Mouse (Mus musculus) forebrain, embryonic 15.5 days (tissue): ENCODE data around the gene Rcbtb2. TPM values are rescaled to one million over a fixed set of nuclear protein-coding genes. Genes with fewer than 3 reads are reported as not detected.

ENCODE experiments used
- ATAC-seq: fragments of 200-750 bp; cut with Nextera tagmentation; replicated peaks from 2 replicates; pipeline ENCODE4 v1.8.0; 2017; ENCODE audit warnings: mild to moderate bottlenecking, moderate TSS enrichment, moderate library complexity
- H3K27ac ChIP-seq: fragments of 300-500 bp; sonication (generic); replicated peaks from 2 replicates; pipeline ENCODE4 v1.5.1; 2015; ENCODE audit warnings: mild to moderate bottlenecking, inconsistent platforms
- H3K27me3 ChIP-seq: fragments of 300-500 bp; sonication (generic); 2 replicates; pipeline ENCODE4 v1.6.1; 2015; ENCODE audit warnings: inconsistent platforms
- H3K36me3 ChIP-seq: fragments of 300-500 bp; sonication (generic); 2 replicates; pipeline ENCODE4 v1.6.1; 2015; ENCODE audit warnings: mild to moderate bottlenecking, inconsistent platforms
- H3K4me1 ChIP-seq: fragments of 300-500 bp; sonication (generic); 2 replicates; pipeline ENCODE4 v1.6.1; 2015; ENCODE audit warnings: inconsistent platforms
- H3K4me2 ChIP-seq: fragments of 300-500 bp; sonication (generic); replicated peaks from 2 replicates; pipeline ENCODE4 v1.6.1; 2015; ENCODE audit warnings: mild to moderate bottlenecking, inconsistent platforms
- H3K4me3 ChIP-seq: fragments of 300-500 bp; sonication (generic); 2 replicates; pipeline ENCODE4 v1.5.1; 2015; ENCODE audit warnings: mild to moderate bottlenecking, inconsistent platforms
- H3K9ac ChIP-seq: fragments of 300-500 bp; sonication (generic); replicated peaks from 2 replicates; pipeline ENCODE4 v1.6.1; 2015; ENCODE audit warnings: mild to moderate bottlenecking, inconsistent platforms
- H3K9me3 ChIP-seq: fragments of 300-500 bp; sonication (generic); 2 replicates; pipeline ENCODE4 v1.6.1; 2016; ENCODE audit warnings: inconsistent platforms
- WGBS: fragments of 180-500 bp; shearing (Covaris S2); methylation state at CpG from one replicate; pipeline ENCODE4 v1.1.7; 2015; ENCODE audit warnings: mixed read lengths; 5-methylcytosine and 5-hydroxymethylcytosine counted together
- polyA plus RNA-seq: library from polyadenylated mRNA; unstranded; fragments of >200 nt; fragmentation: Nextera tagmentation; extraction: Ambion mirVana; gene quantifications from 2 replicates; pipeline ENCODE4 v1.2.1, GENCODE M21; 2015

Rcbtb2 gene
- polyA plus RNA-seq, 1 experiment from 2014 or later = 90.8 TPM

DNA sequence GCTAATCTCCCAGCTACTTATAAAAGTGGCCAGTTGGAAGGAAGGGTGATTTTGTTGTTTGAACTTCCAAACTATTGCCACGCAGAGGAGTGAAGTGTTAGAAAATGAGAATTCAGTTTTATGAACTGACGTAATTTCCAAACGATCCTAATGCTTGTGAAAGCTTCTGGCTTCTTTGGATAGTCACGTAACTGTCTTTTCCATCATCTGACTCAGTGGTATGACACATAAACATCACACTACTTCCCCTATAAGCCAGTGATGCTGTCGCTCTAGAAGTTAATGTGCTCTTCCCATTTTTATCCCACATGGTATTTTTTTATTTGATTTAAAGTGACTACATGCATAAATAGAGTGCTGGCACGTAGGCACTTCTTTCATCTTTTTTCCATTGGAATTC, 45.8 kb downstream of the Rcbtb2 start:
- Histone ChIP-seq H3K4me1 (peaks cover 13% of the 10 kb centered on the region; the same call in 1 of the 2 replicates), H3K9me3 (no peaks in the 10 kb centered on the region), H3K27me3 (no peaks in the 10 kb centered on the region), H3K36me3 (peaks cover 37% of the 10 kb centered on the region), H3K4me2 (no peak overlapping the region), H3K27ac (no peak overlapping the region), H3K9ac (no peak overlapping the region), H3K4me3 (no peak overlapping the region)
- ATAC-seq = no peak
- WGBS = 89% methylated on average over 6 of the region's 6 CpGs

DNA sequence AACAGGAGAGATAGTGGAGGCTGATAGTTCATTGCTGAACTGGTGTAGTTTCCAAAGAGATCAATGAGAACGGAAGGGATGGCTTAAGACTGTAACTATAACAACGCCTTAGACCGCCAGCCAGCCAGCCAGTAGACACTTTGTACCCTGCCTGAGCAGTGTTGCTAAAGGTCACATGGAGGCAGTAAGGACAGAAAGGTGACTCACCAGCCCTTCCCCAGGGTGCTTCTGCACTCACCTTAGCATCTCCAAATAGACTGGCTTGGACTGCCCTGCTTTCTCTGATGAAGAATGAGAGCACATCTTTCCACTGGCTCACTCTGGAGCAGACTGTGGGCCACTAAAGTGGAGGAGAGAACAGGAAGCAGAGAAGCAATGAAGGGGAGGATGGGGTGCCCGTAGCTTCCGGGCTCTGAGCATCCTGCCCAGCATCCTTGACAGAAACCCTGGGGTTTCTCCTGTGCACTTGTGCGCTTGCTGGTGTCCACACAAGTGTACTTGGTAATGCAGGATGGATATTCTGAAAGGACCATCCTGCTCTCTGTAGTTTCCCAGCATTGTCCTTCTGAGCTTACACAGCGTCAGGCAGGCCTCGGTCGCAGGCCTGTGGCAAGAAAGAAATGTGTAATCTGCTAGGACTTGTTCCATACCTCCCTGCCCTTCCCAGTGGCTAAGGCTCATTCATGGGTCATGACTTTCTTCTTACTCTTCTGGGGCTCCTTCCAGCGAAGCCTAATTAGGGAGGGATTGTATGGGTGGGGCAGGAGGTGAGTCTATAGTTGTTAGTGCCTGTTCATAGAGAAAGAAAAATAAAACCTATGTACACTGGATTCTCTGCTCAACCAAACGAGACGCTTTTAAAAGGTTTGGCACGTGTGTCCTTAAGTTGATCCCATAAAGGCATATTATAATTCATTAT, 47.3 kb downstream of the Rcbtb2 start:
- H3K9ac ChIP-seq = no peak overlapping the region
- peaks cover 23% of the 10 kb centered on the region for H3K36me3 ChIP-seq

DNA sequence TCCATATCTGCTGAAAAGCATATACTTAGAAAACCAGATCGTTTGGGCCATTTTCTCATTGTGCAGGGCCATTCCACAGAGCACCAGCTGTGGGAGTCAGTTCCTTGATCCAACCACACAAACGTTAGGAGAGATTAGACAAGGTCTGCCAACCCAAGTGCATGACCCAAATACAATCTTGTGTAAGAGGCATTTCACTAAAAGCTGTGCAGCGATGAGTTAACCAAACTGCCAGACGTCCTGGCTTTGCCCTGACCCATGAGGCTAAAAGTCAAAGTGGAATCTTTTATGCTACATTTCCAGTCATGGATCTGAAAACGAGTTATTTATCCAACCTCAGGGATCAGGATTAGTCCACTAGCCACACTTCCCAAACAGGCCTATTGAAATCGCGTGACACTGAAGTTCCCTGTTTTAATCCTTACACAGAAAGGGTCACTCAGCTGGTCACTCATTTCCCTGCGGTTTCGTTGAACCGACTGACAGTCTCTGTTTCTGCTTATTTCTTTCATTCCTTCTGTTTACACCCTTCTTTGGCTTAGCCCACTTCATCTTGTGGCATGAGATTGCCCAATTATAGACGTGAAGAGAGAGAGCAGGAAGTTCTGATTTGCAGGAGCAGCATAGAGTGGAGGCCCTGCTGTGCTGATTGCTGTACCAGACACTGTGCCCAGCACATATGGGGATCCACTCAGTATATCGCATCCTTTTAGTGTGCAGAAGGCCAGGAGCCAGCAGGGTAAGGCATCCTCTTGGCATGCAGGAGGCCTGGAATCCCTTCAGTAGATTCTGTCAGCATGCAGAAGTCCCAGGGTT, 49.6 kb downstream of the Rcbtb2 start:
- peaks cover 21% of the 10 kb centered on the region for H3K36me3 ChIP-seq

More for the DNA sequence above, 47.3 kb downstream of the Rcbtb2 start:
- ATAC-seq = no peak
- Histone ChIP-seq H3K27ac (no peak overlapping the region), H3K4me3 (no peak overlapping the region), H3K9me3 (no peaks in the 10 kb centered on the region), H3K4me1 (peaks cover 26% of the 10 kb centered on the region), H3K4me2 (no peak overlapping the region), H3K27me3 (no peaks in the 10 kb centered on the region)
- 70% methylated on average over 13 of the region's 13 CpGs for WGBS

DNA sequence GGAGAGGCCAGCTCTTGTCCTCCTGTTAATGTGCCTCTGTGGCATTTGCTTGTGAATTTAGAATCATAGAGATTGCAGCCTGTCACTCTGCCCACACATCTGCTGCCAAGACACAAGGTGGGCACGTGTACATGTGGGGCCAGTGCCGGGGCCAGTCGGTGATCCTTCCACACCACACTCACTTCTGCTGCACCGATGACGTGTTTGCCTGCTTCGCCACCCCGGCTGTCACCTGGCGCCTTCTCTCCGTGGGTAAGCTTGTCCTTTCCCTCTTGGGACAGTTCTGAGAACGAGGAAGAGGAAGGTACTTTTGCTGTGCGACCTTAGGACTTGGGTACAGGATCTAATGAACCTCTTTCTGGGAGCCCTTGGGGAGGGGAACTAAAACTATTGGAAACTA, 50.8 kb downstream of the Rcbtb2 start:
- Histone ChIP-seq H3K4me3 (no peak overlapping the region), H3K27me3 (no peaks in the 10 kb centered on the region), H3K36me3 (peaks cover 20% of the 10 kb centered on the region), H3K4me1 (peaks cover 27% of the 10 kb centered on the region), H3K27ac (peak overlapping the region; percentile 73), H3K9ac (no peak overlapping the region), H3K4me2 (no peak overlapping the region), H3K9me3 (no peaks in the 10 kb centered on the region)
- ATAC-seq = no peak; the same call in 1 of the 2 replicates
- 70% methylated on average over 11 of the region's 11 CpGs for WGBS

More for the DNA sequence above, 49.6 kb downstream of the Rcbtb2 start:
- WGBS = 47% methylated on average over 12 of the region's 12 CpGs
- H3K4me1 ChIP-seq = peaks cover 27% of the 10 kb centered on the region
- peak overlapping the region; percentile 73 for H3K27ac ChIP-seq
- peak; percentile 63 for ATAC-seq
- H3K27me3 ChIP-seq = no peaks in the 10 kb centered on the region
- no peak overlapping the region for H3K4me3 ChIP-seq
- no peak overlapping the region for H3K4me2 ChIP-seq
- H3K9ac ChIP-seq = no peak overlapping the region
- H3K9me3 ChIP-seq = no peaks in the 10 kb centered on the region

DNA sequence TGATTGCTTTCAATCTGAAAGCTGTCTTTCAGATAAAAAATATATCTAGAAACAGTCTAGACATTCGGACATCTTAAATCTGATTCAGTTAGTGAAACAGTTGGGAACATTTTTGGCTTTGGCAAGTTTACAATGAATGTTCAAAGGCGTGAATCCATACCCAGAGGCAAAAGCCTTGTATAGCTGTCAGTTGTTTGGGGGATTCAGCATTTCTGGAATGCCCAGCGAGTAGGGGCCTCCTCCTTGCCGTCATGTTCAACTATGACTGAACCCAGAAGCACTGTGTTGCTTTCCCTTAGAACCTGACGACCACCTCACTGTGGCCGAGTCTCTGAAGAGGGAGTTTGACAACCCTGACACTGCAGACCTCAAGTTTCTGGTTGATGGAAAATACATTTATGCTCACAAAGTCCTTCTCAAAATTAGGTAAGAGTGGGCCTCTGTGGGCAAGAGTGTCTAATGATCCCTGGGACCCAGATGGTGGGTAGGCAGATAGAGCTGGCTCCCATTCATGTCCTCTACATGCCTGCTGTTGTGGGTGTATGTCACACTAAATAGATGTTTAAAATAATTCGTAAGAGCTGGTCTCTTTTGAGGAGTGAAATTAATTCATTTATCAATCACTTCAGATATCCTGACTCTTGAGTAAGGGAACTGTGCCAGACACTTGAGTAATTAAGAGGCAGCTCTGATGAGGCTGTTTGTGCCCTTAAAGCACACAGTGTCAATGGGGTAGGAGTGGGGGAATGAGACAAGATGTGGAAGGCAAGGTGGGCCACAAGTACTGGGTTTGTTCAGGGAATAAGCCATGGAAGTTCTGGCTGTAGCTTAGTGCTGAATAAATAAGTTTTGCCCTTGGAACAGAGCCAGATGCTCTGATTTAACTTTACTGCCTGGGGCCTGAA, 51.5 kb downstream of the Rcbtb2 start:
- H3K4me2 ChIP-seq = no peak overlapping the region
- no peak overlapping the region for H3K4me3 ChIP-seq
- peak overlapping the region; percentile 73 for H3K27ac ChIP-seq
- H3K9ac ChIP-seq = no peak overlapping the region
- peak; percentile 44 for ATAC-seq
- no peaks in the 10 kb centered on the region for H3K9me3 ChIP-seq
- H3K27me3 ChIP-seq = no peaks in the 10 kb centered on the region
- 44% methylated on average over 7 of the region's 7 CpGs for WGBS
- H3K36me3 ChIP-seq = peaks cover 23% of the 10 kb centered on the region
- H3K4me1 ChIP-seq = peaks cover 27% of the 10 kb centered on the region

DNA sequence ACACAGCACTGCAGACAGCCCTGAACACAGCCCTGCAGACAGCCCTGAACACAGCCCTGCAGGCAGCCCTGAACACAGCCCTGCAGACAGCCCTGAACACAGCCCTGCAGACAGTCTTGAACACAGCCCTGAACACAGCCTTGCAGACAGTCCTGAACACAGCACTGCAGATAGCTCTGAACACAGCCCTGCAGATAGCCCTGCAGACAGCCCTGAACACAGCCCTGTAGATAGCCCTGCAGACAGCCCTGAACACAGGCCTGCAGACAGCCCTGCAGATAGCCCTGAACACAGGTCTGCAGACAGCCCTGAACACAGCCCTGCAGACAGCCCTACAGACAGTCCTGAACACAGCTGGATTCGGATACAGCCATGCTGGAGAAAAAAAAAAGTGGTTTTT, 52.2 kb downstream of the Rcbtb2 start:
- no peak overlapping the region for H3K4me3 ChIP-seq
- no peak overlapping the region for H3K4me2 ChIP-seq
- 100% methylated on average over 1 of the region's 1 CpGs for WGBS
- H3K9me3 ChIP-seq = no peaks in the 10 kb centered on the region
- ATAC-seq = no peak
- no peak overlapping the region for H3K9ac ChIP-seq
- no peaks in the 10 kb centered on the region for H3K27me3 ChIP-seq
- H3K27ac ChIP-seq = peak overlapping the region; percentile 73
- peaks cover 29% of the 10 kb centered on the region for H3K36me3 ChIP-seq
- peaks cover 27% of the 10 kb centered on the region for H3K4me1 ChIP-seq

DNA sequence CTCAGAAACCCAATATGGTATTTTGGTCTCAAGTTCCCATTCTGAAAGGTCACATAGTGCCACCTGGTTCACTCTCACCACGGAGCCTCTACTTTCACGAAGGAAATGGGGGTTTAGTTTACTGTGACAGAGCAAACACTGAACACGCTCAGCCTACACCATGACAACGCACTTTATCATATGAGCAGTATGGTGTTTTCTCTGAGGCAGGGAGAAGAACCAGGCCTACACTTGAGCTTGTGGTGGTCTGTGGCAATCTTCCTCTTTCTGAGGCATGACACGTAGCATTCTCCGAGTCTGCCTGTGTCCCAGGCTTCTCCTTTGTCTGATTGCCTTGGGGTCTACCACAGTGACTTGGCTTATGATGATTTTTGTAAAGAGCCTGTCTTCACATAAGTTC, 53.0 kb downstream of the Rcbtb2 start:
- Histone ChIP-seq H3K27me3 (no peaks in the 10 kb centered on the region), H3K4me1 (peaks cover 27% of the 10 kb centered on the region), H3K9ac (no peak overlapping the region), H3K27ac (no peak overlapping the region), H3K36me3 (peaks cover 29% of the 10 kb centered on the region), H3K9me3 (no peaks in the 10 kb centered on the region), H3K4me2 (no peak overlapping the region), H3K4me3 (no peak overlapping the region)
- ATAC-seq = no peak
- 81% methylated on average over 6 of the region's 6 CpGs for WGBS

DNA sequence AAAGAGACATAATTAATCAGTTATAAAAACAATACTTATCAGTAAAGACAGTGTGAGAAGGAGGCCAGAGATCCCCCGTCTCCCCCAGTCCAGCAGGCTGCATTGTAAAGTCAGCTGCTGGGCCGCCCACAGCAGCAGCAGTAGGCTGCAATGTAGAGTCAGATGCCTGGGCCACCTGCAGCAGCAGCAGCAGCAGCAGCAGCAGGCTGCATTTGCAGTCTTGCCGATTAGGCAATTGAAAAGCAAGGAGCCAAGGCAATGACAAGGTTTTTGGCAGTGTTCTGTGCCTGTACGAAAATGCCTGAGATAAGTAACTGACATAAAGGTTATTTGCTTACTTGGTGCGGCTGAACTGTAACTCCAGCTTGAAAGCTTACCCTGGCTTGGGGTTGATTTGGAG, 53.4 kb downstream of the Rcbtb2 start:
- no peak for ATAC-seq
- Histone ChIP-seq H3K9me3 (no peaks in the 10 kb centered on the region), H3K4me3 (no peak overlapping the region), H3K4me2 (no peak overlapping the region), H3K27me3 (no peaks in the 10 kb centered on the region), H3K9ac (no peak overlapping the region), H3K27ac (no peak overlapping the region), H3K4me1 (peaks cover 30% of the 10 kb centered on the region), H3K36me3 (peaks cover 29% of the 10 kb centered on the region)
- 82% methylated on average over 5 of the region's 5 CpGs for WGBS

DNA sequence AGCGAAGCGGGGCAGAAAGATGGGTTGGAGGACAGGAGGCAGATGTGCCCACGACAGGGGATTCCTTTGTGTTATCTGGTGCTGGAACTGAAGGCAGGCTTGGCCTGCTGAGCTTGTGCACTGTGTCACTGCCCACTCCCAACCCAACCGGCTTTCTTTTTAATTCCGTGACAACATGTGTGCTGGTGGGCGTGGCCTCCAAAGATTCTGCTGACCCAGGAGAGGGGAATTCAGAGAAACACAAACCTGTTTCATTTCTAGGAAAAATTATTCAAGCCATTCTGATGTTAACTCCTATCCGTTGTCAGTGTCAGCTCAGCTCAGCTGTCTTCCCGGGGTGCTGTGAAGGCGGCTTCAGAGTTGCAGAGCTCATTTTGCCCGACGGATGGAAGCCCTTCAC, 55.1 kb downstream of the Rcbtb2 start:
- no peak overlapping the region for H3K4me3 ChIP-seq
- peaks cover 22% of the 10 kb centered on the region for H3K4me1 ChIP-seq
- WGBS = 85% methylated on average over 11 of the region's 11 CpGs
- no peaks in the 10 kb centered on the region for H3K27me3 ChIP-seq
- no peak overlapping the region for H3K4me2 ChIP-seq
- no peak for ATAC-seq
- H3K36me3 ChIP-seq = peaks cover 30% of the 10 kb centered on the region
- no peaks in the 10 kb centered on the region for H3K9me3 ChIP-seq
- H3K27ac ChIP-seq = no peak overlapping the region
- no peak overlapping the region for H3K9ac ChIP-seq

DNA sequence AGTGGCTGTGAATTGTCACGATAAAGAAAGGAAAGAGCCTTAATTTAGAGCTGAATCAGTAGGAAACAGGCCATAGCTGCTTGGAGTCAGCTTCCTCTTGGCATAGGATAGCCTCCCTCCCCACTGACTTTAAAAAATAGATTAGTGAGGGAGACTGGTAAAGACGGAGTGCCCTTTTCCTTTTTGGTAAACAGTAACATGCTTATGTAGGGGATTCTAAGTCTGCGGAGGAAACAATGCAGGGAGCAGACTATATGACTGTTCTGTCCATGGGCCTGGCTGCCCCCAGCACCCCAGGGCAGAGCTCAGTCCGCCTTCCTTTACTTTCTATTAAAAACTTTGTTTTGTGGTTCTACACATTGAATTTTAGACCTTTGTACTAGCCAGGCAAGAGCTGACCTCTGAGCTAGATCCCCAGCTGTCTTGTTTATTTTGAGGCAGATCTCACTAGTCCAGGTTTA, 56.4 kb downstream of the Rcbtb2 start:
- Histone ChIP-seq H3K9ac (no peak overlapping the region), H3K4me2 (no peak overlapping the region), H3K27me3 (no peaks in the 10 kb centered on the region), H3K4me3 (no peak overlapping the region), H3K27ac (no peak overlapping the region), H3K4me1 (peaks cover 15% of the 10 kb centered on the region), H3K36me3 (peaks cover 33% of the 10 kb centered on the region), H3K9me3 (no peaks in the 10 kb centered on the region)
- ATAC-seq = no peak
- WGBS = 93% methylated on average over 4 of the region's 4 CpGs

DNA sequence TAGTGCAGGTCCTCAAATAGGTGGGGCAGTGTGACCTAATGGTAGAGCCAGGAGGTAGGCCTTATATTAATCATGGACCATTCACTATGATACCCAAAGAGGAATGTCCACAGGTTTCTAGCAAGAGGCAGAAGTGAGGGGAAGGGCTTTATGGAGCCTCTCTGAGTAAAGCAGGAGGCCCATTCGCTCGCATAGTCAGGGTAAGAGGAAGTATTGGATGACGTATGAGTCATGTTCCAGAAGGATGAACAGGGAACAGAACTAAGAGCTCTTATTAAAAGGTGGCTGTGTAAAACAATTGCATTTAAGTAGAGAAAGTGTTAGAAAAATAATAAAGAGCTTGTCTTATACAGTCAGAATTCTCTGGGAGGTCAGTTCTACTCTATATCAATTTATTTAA, 57.8 kb downstream of the Rcbtb2 start:
- Histone ChIP-seq H3K4me3 (no peak overlapping the region), H3K4me2 (no peak overlapping the region), H3K27me3 (no peaks in the 10 kb centered on the region), H3K27ac (no peak overlapping the region), H3K9me3 (0 out of 2 replicates have a peak, but pooled peaks cover 8% of the 10 kb centered on the region), H3K9ac (no peak overlapping the region), H3K36me3 (peaks cover 43% of the 10 kb centered on the region), H3K4me1 (peaks cover 5% of the 10 kb centered on the region; the same call in 1 of the 2 replicates)
- no peak for ATAC-seq
- WGBS = 79% methylated on average over 3 of the region's 3 CpGs
